Mouse (Mus musculus) adrenal gland, adult 10 weeks (tissue): ENCODE measurements around the gene Gm17521. TPM values are rescaled to one million over a fixed set of nuclear protein-coding genes. Genes with fewer than 3 reads are reported as not detected.

ENCODE experiments used
- polyA plus RNA-seq: library from polyadenylated mRNA; stranded (reverse); fragments of 350-450 nt; fragmentation: Illumina TruSeq; extraction: RNeasy Lipid Tissue Mini Kit (QIAGEN cat#74804); gene quantifications from one replicate; pipeline ENCODE4 v1.2.3, GENCODE M21; 2014; ENCODE audit warnings: low read depth, low replicate concordance

Gm17521 gene
- polyA plus RNA-seq = not detected

DNA sequence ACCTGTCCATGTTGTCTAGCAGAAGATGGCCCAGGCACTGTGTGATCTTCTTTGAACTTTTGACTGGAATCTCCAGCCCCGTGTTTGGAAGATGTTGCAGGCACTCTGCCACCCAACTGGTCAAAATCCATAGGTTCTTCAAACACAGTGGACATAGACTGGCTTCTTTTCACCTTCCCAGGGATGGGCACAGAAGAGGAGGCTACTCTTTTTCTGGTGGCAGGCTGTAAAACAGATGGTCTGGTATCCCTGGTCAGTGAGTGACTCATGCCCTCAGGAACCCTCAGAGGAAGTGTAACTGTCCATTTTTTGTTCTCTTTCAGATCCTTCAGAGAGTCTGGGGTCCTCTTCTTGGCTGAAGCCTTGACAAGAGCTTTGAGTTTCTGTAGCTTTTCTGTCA, at the start of gene Gm17521:
Gm17521 (minus strand) TSS at position 101 of the 400 bp plus-strand sequence.

Other genes starting within 250 kb of the Gm17521 start
- gene Cldn34c1, start 73.8 kb upstream of the Gm17521 start, polyA plus RNA-seq = 16.9 TPM
- not detected for gene Srsx, start 192.8 kb upstream of the Gm17521 start, polyA plus RNA-seq
- not detected for gene Gm17577, start 217.2 kb upstream of the Gm17521 start, polyA plus RNA-seq